Mouse (Mus musculus) bone marrow macrophage, adult 2 months (primary cell): ENCODE measurements around the gene Hipk1. TPM values are rescaled to one million over a fixed set of nuclear protein-coding genes. Genes with fewer than 3 reads are reported as not detected.
A peak's percentile ranks its signal among the peaks of the same experiment; 100 is the strongest.

Source experiments
- H3K27ac ChIP-seq: 2 replicates; pipeline ENCODE4 v1.5.1; 2012; ENCODE audit warnings: low read depth, low read length; ENCODE audit not compliant: insufficient read depth
- H3K4me1 ChIP-seq: 2 replicates; pipeline ENCODE4 v1.6.1; 2012; ENCODE audit warnings: low read length; ENCODE audit not compliant: control insufficient read depth, insufficient read depth
- H3K4me3 ChIP-seq: 2 replicates; pipeline ENCODE4 v1.5.1; 2012; ENCODE audit warnings: mild to moderate bottlenecking, low read length, moderate library complexity; ENCODE audit not compliant: insufficient read depth
- CTCF ChIP-seq: IDR thresholded peaks from 2 replicates; pipeline ENCODE4 v1.5.1; 2012; ENCODE audit warnings: low read depth, mild to moderate bottlenecking, low read length, moderate library complexity
- POLR2A ChIP-seq: IDR thresholded peaks from 2 replicates; pipeline ENCODE4 v1.6.1; 2012; ENCODE audit warnings: mild to moderate bottlenecking, low read depth, low read length, borderline replicate concordance
- polyA plus RNA-seq: library from polyadenylated mRNA; stranded (reverse); fragments of >200 nt; gene quantifications from 2 replicates; pipeline ENCODE4 v1.2.4, GENCODE M21; 2012; ENCODE audit not compliant: missing spikeins, insufficient read depth, insufficient read length

The Hipk1 gene
- polyA plus RNA-seq, 1 experiment = 82.6 TPM

- no peak overlapping the region for H3K27ac ChIP-seq
- no peak for TF ChIP-seq CTCF
- TF ChIP-seq POLR2A = no peak
- H3K4me3 ChIP-seq = no peak overlapping the region
- peaks cover 23% of the 10 kb centered on the region for H3K4me1 ChIP-seq
Observed at GRCm38 (mm10) chr3:103829036-103829435, 37.7 kb upstream of the Hipk1 start.

DNA sequence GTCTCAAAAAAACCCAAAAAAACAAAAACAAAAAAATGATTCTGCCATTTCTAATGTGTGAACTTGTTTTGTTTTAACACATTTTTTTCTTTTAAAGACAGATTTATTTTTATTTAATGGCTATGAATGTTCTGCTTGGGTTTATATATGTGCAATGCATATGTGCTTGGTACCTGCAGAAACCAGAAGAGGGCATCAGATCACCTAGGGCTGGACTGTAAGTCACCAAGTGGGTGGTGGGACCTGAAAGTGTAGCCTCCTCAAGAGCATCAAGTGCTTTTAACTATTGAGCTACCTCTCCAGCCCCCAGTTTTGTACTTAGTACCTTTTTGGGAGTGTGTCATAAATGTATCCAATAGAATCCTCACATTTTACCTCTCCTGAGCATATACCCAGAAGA, 36.2 kb upstream of the Hipk1 start:
- TF ChIP-seq POLR2A = no peak
- no peak for TF ChIP-seq CTCF
- Histone ChIP-seq H3K4me1 (peaks cover 18% of the 10 kb centered on the region), H3K4me3 (no peak overlapping the region), H3K27ac (no peak overlapping the region)

- no peak for TF ChIP-seq POLR2A
- no peak for TF ChIP-seq CTCF
- Histone ChIP-seq H3K27ac (no peak overlapping the region), H3K4me1 (peaks cover 19% of the 10 kb centered on the region), H3K4me3 (no peak overlapping the region)
Observed at GRCm38 (mm10) chr3:103810967-103811366, 19.6 kb upstream of the Hipk1 start.

- Histone ChIP-seq H3K4me3 (peak overlapping the region; percentile 99), H3K27ac (peak overlapping the region; percentile 92), H3K4me1 (peaks cover 24% of the 10 kb centered on the region)
- no peak for TF ChIP-seq POLR2A
- no peak for TF ChIP-seq CTCF
Observed at GRCm38 (mm10) chr3:103809799-103810150, 18.4 kb upstream of the Hipk1 start.

DNA sequence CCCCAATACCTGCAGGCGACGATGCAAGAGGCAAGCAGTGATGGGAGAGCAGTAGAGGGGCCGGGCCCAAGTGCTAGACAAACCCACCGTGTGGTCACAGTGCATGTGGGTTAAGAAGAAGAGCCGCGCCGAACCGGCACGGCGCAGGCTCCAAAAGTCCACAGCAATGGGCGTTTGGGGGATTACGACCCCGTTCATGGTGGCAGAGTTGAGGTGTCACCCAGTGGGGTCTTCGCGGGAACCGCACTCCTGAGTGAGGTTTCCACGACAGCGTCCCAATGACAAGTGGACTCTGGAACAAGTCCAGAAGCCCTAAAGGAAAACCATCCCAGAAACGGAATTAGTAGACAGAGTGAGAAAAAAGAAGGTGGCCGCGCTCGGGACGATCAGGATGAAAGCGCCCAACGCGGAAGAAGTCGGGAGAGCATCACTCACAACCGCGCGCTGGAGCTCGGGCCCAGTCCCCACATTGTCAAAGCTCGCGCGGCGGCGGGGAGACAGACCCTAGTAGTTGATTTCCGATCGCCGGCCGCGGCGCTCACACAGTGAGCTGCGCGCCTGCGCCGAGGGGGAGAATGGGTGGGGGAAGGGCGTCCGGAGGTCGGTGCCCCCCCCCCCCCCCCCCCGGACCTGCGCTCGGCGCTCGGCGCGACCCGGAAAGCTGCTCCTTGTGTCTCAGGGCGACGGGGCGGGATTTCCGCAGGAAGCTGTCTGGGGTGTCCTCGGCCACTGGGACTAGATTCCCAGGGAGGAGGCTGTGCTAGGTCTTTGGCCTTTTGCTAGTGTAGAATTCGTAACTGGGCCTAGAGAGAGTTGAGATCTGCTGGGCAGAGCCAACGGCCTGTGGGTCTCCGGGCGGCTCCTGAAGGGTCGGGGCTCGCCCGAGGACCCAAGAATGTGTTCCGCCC, 17.8 kb upstream of the Hipk1 start, which contains the start of the genes Dclre1b, Ap4b1 and Gm43064:
TSS of gene Dclre1b (minus strand) at position 554 of the 908 bp plus-strand sequence.
TSS of gene Ap4b1 (plus strand) at position 630 of the 908 bp plus-strand sequence.
TSS of gene Gm43064 (plus strand) at position 683 of the 908 bp plus-strand sequence.
- Histone ChIP-seq H3K4me1 (peaks cover 30% of the 10 kb centered on the region), H3K4me3 (peak within 1 kb of the TSS; percentile 99), H3K27ac (peak within 1 kb of the TSS; percentile 92)
- TF ChIP-seq POLR2A (peak; percentile 66; the same call in 1 of the 2 replicates), CTCF (no peak)

GRCm38 (mm10) chr3:103805671-103806070, 14.3 kb upstream of the Hipk1 start:
- Histone ChIP-seq H3K4me1 (peaks cover 53% of the 10 kb centered on the region), H3K27ac (peak overlapping the region; percentile 16; the same call in 1 of the 2 replicates)
- TF ChIP-seq POLR2A (no peak), CTCF (no peak)

DNA sequence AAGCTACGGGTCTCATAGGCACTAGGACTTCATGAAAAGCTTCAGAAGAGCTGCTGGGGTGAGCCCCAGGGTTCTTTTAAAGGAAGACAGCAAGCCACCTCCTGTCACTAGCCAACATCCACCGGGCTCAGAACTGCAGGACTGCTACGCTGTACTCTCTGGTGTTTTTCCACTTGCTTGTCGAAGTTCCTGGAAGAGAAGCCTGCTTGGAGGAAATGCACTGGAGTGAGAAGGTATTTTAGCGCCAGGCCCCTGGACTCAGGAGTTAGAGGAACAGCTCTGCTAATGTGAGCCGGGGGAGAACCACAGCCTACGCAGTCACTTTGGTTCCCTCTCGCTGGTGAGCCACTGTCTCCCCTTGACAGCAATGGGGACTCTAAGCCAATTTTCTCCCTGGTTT, 11.5 kb upstream of the Hipk1 start:
- peaks cover 59% of the 10 kb centered on the region for H3K4me1 ChIP-seq
- H3K4me3 ChIP-seq = no peak overlapping the region
- TF ChIP-seq POLR2A = no peak
- peak overlapping the region; percentile 98 for H3K27ac ChIP-seq

More at GRCm38 (mm10) chr3:103805671-103806070, 14.3 kb upstream of the Hipk1 start:
- no peak overlapping the region for H3K4me3 ChIP-seq

DNA sequence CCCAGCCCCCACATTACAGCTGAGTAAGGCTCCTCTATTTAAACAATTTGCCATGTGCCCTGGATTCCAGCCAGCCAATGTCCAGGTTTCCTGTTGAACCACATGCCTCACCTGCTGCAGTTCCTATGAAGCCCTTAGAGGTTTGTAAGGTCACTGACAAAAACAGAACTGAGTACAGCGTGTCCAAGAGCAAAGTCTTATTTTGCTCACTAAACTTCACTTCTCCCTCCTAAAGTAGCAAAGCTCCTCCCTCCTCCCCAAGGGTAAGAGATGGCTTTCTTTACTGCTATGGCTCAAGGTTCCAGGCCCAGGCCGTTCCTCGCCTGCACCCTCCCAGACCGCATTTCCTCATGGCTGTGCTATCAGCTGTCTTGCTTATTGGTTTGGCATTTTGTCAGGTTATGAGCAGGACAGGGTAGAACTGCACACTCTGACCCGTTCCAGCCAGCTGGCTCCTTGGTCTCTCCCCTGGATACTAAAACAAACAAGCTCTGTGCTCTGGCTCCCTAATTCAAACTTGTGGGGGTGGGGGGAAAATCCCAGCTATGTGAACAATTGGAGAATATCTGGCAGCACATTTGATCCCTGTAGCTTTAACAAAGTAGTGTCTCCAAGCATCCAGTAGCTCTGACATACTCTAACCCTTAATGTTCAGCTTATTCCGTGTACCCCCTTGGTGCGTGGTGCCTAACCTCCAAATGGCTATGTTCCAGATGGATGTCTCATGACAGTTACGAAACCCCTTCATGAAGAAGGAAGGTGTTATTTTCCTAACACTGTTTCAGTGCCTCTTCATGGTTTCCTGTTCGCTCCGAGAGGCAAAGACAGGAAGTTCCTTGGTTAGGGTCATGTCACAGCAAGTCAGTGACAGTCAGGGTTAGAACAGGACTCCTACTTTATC, 10.5 kb upstream of the Hipk1 start:
- no peak for TF ChIP-seq CTCF
- no peak for TF ChIP-seq POLR2A
- H3K4me3 ChIP-seq = peak overlapping the region; percentile 8; the same call in 1 of the 2 replicates

DNA sequence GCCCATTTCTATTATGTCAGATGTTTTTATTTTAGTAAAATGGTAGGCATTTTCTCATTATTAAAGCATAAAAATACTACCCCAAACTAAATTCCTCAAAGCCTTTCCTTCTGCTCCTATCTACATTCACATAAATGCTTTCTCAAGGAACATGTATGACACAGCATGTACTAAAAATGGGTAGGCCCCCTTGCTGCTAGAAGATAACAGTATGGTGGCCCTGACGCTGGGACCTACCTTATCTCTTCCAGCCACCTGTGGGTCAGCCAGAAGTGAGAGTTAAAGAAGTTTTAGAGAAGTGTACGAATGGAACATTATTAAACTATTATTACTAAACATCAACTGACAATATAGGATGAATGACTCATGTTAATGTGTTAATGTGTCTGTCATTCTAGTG, 8.1 kb upstream of the Hipk1 start:
- Histone ChIP-seq H3K27ac (no peak overlapping the region), H3K4me1 (peaks cover 47% of the 10 kb centered on the region), H3K4me3 (no peak overlapping the region)
- no peak for TF ChIP-seq POLR2A
- TF ChIP-seq CTCF = no peak

More for the DNA sequence above, 10.5 kb upstream of the Hipk1 start:
- Histone ChIP-seq H3K27ac (peak overlapping the region; percentile 98), H3K4me1 (peaks cover 54% of the 10 kb centered on the region)

DNA sequence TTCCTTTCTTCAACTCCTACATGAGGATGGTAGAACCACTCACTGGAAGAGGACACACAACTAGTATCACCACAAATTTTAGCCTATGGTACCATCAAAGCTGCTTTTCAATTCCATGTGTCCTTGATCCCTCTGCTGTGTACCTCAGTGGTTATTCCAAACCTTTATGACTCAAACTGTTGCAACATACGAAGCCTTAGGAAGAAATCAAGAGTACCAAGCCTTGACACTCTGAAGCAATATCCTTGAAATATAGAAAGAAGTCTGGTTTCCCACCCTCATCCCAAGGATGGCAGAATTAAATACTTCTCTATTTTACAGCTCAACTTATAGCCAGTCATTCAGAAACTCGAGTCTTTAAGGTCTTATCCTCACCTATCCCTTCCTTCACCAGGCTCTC, 5.0 kb upstream of the Hipk1 start:
- no peak overlapping the region for H3K27ac ChIP-seq
- no peak overlapping the region for H3K4me3 ChIP-seq
- no peak for TF ChIP-seq CTCF
- no peak for TF ChIP-seq POLR2A
- peaks cover 39% of the 10 kb centered on the region for H3K4me1 ChIP-seq
